Mouse (Mus musculus) right cerebral cortex, postnatal 10 days (tissue): ENCODE data around the gene Pign.

ENCODE experiments used
- DNase-seq, 2 experiments: peaks; one replicate each; pipeline ENCODE4 v3.0.0; 2021; ENCODE audit warnings: low spot score in 2 of 2

The Pign gene

GRCm38 (mm10) chr1:105663171-105663961 is at the start of gene Pign, which contains the start of gene Relch:
TSS of gene Pign (minus strand) at chr1:105663677.
TSS of gene Relch (plus strand) at chr1:105663861.
- peak; percentile 99 to 100 for DNase-seq

- no peak for DNase-seq
Measured at GRCm38 (mm10) chr1:105712822-105713221, 49.3 kb upstream of the Pign start.

GRCm38 (mm10) chr1:105711227-105711626 is 47.8 kb upstream of the Pign start:
- DNase-seq: peak in 1 of 2 experiments; percentile 51

GRCm38 (mm10) chr1:105709415-105709814 is 45.9 kb upstream of the Pign start:
- DNase-seq: no peak

- DNase-seq: no peak
Measured at GRCm38 (mm10) chr1:105700984-105701530, 37.6 kb upstream of the Pign start.

GRCm38 (mm10) chr1:105695581-105695980 is 32.1 kb upstream of the Pign start:
- DNase-seq: no peak

GRCm38 (mm10) chr1:105685501-105685900 is 22.0 kb upstream of the Pign start:
- no peak for DNase-seq

- no peak for DNase-seq
Measured at GRCm38 (mm10) chr1:105680587-105680986, 17.1 kb upstream of the Pign start.

- no peak for DNase-seq
Measured at GRCm38 (mm10) chr1:105674763-105675162, 11.3 kb upstream of the Pign start.

GRCm38 (mm10) chr1:105669700-105670099 is 6.2 kb upstream of the Pign start:
- no peak for DNase-seq

GRCm38 (mm10) chr1:105663962-105664812 is 710 bp upstream of the Pign start:
- peak; percentile 49 to 62 for DNase-seq

- DNase-seq: no peak
Measured at GRCm38 (mm10) chr1:105662820-105663170, 682 bp downstream of the Pign start.

- DNase-seq: peak in 1 of 2 experiments; percentile 25
Measured at GRCm38 (mm10) chr1:105660015-105660414, 3.5 kb downstream of the Pign start.

- DNase-seq: no peak
Measured at GRCm38 (mm10) chr1:105653981-105654380, 9.5 kb downstream of the Pign start.

- DNase-seq: no peak
Measured at GRCm38 (mm10) chr1:105650650-105651049, 12.8 kb downstream of the Pign start.

- no peak for DNase-seq
Measured at GRCm38 (mm10) chr1:105644093-105644492, 19.4 kb downstream of the Pign start.

- DNase-seq: peak; percentile 29 to 38
Measured at GRCm38 (mm10) chr1:105630481-105630880, 33.0 kb downstream of the Pign start.

- DNase-seq: no peak
Measured at GRCm38 (mm10) chr1:105589673-105590072, 73.8 kb downstream of the Pign start.

GRCm38 (mm10) chr1:105588697-105589096 is 74.8 kb downstream of the Pign start:
- DNase-seq: no peak

- no peak for DNase-seq
Measured at GRCm38 (mm10) chr1:105582800-105583199, 80.7 kb downstream of the Pign start.

- DNase-seq: no peak
Measured at GRCm38 (mm10) chr1:105580909-105581308, 82.6 kb downstream of the Pign start.

GRCm38 (mm10) chr1:105566051-105566450 is 97.4 kb downstream of the Pign start:
- no peak for DNase-seq
